Mouse (Mus musculus) spleen, adult 18-20 months (tissue): ENCODE measurements around the gene Kctd2.
"Not testable (repeated sequence)": the region's sequence is repeated elsewhere in the genome, so short reads cannot be mapped to it uniquely, and the experiment has no call there.

ENCODE experiments used
- DNase-seq, 2 experiments: peaks; one replicate each; pipeline ENCODE4 v3.0.0; 2022; ENCODE audit warnings: mixed read lengths in 2 of 2

The Kctd2 gene

GRCm38 (mm10) chr11:115419531-115420237 lies at the start of gene Kctd2, which contains the start of gene Atp5h:
Gene Kctd2, plus strand, starts transcription at chr11:115420128.
Gene Atp5h, minus strand, starts transcription at chr11:115419962.
- DNase-seq, result peak; percentile 88 to 89

- no peak for DNase-seq
These were observed 49.6 kb upstream of the Kctd2 start for GRCm38 (mm10) chr11:115370368-115370767.

GRCm38 (mm10) chr11:115371354-115371753 lies 48.6 kb upstream of the Kctd2 start:
- DNase-seq, result no peak

- no peak for DNase-seq
These were observed 47.9 kb upstream of the Kctd2 start for GRCm38 (mm10) chr11:115372015-115372414.

- no peak for DNase-seq
These were observed 47.2 kb upstream of the Kctd2 start for GRCm38 (mm10) chr11:115372737-115373136.

GRCm38 (mm10) chr11:115373805-115374694 lies 45.9 kb upstream of the Kctd2 start:
- no peak for DNase-seq

- no peak for DNase-seq
These were observed 45.1 kb upstream of the Kctd2 start for GRCm38 (mm10) chr11:115374695-115375425.

GRCm38 (mm10) chr11:115376722-115377121 lies 43.2 kb upstream of the Kctd2 start:
- no peak for DNase-seq

- no peak for DNase-seq
These were observed 42.7 kb upstream of the Kctd2 start for GRCm38 (mm10) chr11:115377254-115377653.

GRCm38 (mm10) chr11:115377854-115378253 lies 42.1 kb upstream of the Kctd2 start:
- DNase-seq, result no peak

GRCm38 (mm10) chr11:115381276-115381675 lies 38.7 kb upstream of the Kctd2 start:
- DNase-seq, result no peak

GRCm38 (mm10) chr11:115381743-115382539 lies 38.0 kb upstream of the Kctd2 start, which contains the start of gene Cdr2l:
Gene Cdr2l, plus strand, starts transcription at chr11:115381916.
- peak; percentile 30 to 39 for DNase-seq

GRCm38 (mm10) chr11:115382891-115383290 lies 37.0 kb upstream of the Kctd2 start:
- DNase-seq, result no peak

GRCm38 (mm10) chr11:115383701-115384474 lies 36.0 kb upstream of the Kctd2 start:
- no peak for DNase-seq

GRCm38 (mm10) chr11:115384587-115384986 lies 35.3 kb upstream of the Kctd2 start:
- DNase-seq, result no peak

- not testable (repeated sequence) for DNase-seq
These were observed 33.1 kb upstream of the Kctd2 start for GRCm38 (mm10) chr11:115386859-115387258.

GRCm38 (mm10) chr11:115391358-115391757 lies 28.6 kb upstream of the Kctd2 start:
- DNase-seq, result no peak

GRCm38 (mm10) chr11:115393721-115394325 lies 26.1 kb upstream of the Kctd2 start:
- no peak for DNase-seq

GRCm38 (mm10) chr11:115398085-115398484 lies 21.8 kb upstream of the Kctd2 start:
- DNase-seq, result no peak

GRCm38 (mm10) chr11:115400126-115400525 lies 19.8 kb upstream of the Kctd2 start:
- DNase-seq, result no peak
